Mouse (Mus musculus) neural tube, embryonic 11.5 days (tissue): ENCODE data around the gene 1810043G02Rik. TPM values are rescaled to one million over a fixed set of nuclear protein-coding genes. Genes with fewer than 3 reads are reported as not detected.

Source experiments
- ATAC-seq: fragments of 200-750 bp; cut with Nextera tagmentation; 2 replicates; pipeline ENCODE4 v1.8.0; 2017; ENCODE audit warnings: moderate number of reproducible peaks, mild to moderate bottlenecking, moderate TSS enrichment, moderate library complexity; ENCODE audit not compliant: insufficient read depth, low FRiP score, low TSS enrichment
- DNase-seq: peaks from one replicate; pipeline ENCODE4 v3.0.0-alpha.2; 2015; ENCODE audit warnings: low spot score
- H3K27ac ChIP-seq: fragments of 300-500 bp; sonication (generic); 2 replicates; pipeline ENCODE4 v1.5.1; 2014; ENCODE audit warnings: low read depth, mild to moderate bottlenecking, low read length
- H3K27me3 ChIP-seq: fragments of 300-500 bp; sonication (generic); 2 replicates; pipeline ENCODE4 v1.6.1; 2014; ENCODE audit warnings: mild to moderate bottlenecking, low read length, mixed read lengths; ENCODE audit not compliant: control insufficient read depth, insufficient read depth
- H3K36me3 ChIP-seq: fragments of 300-500 bp; sonication (generic); 2 replicates; pipeline ENCODE4 v1.6.1; 2014; ENCODE audit warnings: mild to moderate bottlenecking, low read length, moderate library complexity, mixed read lengths; ENCODE audit not compliant: control insufficient read depth, insufficient read depth
- H3K4me1 ChIP-seq: fragments of 300-500 bp; sonication (generic); 2 replicates; pipeline ENCODE4 v1.6.1; 2014; ENCODE audit warnings: low read length, mixed read lengths; ENCODE audit not compliant: control insufficient read depth, insufficient read depth
- H3K4me2 ChIP-seq: fragments of 300-500 bp; sonication (generic); 2 replicates; pipeline ENCODE4 v1.6.1; 2014; ENCODE audit warnings: low read depth, mild to moderate bottlenecking, moderate library complexity
- H3K4me3 ChIP-seq: fragments of 300-500 bp; sonication (generic); 2 replicates; pipeline ENCODE4 v1.5.1; 2014; ENCODE audit warnings: low read depth, low read length
- H3K9ac ChIP-seq: fragments of 300-500 bp; sonication (generic); 2 replicates; pipeline ENCODE4 v1.6.1; 2014; ENCODE audit warnings: mild to moderate bottlenecking, low read length
- H3K9me3 ChIP-seq: fragments of 300-500 bp; sonication (generic); 2 replicates; pipeline ENCODE4 v1.6.1; 2016; ENCODE audit warnings: low read length; ENCODE audit not compliant: control insufficient read depth
- WGBS: fragments of 180-500 bp; shearing (Covaris S2); extraction: QIAGEN DNeasy Blood & Tissue Kit; methylation state at CpG from one replicate; pipeline ENCODE4 v1.1.7; 2014; 5-methylcytosine and 5-hydroxymethylcytosine counted together
- polyA plus RNA-seq: library from polyadenylated mRNA; unstranded; fragments of >200 nt; fragmentation: Nextera tagmentation; extraction: Ambion mirVana; gene quantifications from 2 replicates; pipeline ENCODE4 v1.2.1, GENCODE M21; 2014

The 1810043G02Rik gene
- polyA plus RNA-seq, 1 experiment from 2014 or later: 42.5 TPM

- no peak for ATAC-seq
- DNase-seq: no peak
- Histone ChIP-seq H3K27ac (no peak overlapping the region), H3K4me1 (no peaks in the 10 kb centered on the region), H3K36me3 (peaks cover 29% of the 10 kb centered on the region), H3K4me3 (no peak overlapping the region), H3K9me3 (no peaks in the 10 kb centered on the region), H3K27me3 (no peaks in the 10 kb centered on the region), H3K9ac (no peak overlapping the region), H3K4me2 (no peak overlapping the region)
- 91% methylated on average over 3 of the region's 3 CpGs for WGBS
Observed at GRCm38 (mm10) chr10:77995639-77996038, 17.3 kb downstream of the 1810043G02Rik start.

- Histone ChIP-seq H3K4me3 (no peak overlapping the region), H3K27ac (no peak overlapping the region), H3K4me2 (no peak overlapping the region), H3K9ac (no peak overlapping the region), H3K36me3 (peaks cover 18% of the 10 kb centered on the region), H3K27me3 (no peaks in the 10 kb centered on the region), H3K4me1 (no peaks in the 10 kb centered on the region), H3K9me3 (no peaks in the 10 kb centered on the region)
- WGBS: 97% methylated on average over 5 of the region's 5 CpGs
- DNase-seq (no peak), ATAC-seq (no peak)
Observed at GRCm38 (mm10) chr10:78000200-78000599, 21.9 kb downstream of the 1810043G02Rik start.

GRCm38 (mm10) chr10:78001796-78002195, 23.5 kb downstream of the 1810043G02Rik start:
- no peaks in the 10 kb centered on the region for H3K27me3 ChIP-seq
- H3K36me3 ChIP-seq: peaks cover 18% of the 10 kb centered on the region
- 89% methylated on average over 11 of the region's 11 CpGs for WGBS
- H3K4me2 ChIP-seq: no peak overlapping the region
- H3K9me3 ChIP-seq: no peaks in the 10 kb centered on the region
- ATAC-seq (no peak), DNase-seq (no peak)
- H3K4me1 ChIP-seq: no peaks in the 10 kb centered on the region; the same call in none of the 2 replicates
- no peak overlapping the region for H3K27ac ChIP-seq
- H3K4me3 ChIP-seq: no peak overlapping the region
- no peak overlapping the region for H3K9ac ChIP-seq

GRCm38 (mm10) chr10:78002316-78002715, 24.0 kb downstream of the 1810043G02Rik start:
- peaks cover 18% of the 10 kb centered on the region for H3K36me3 ChIP-seq
- 94% methylated on average over 2 of the region's 2 CpGs for WGBS

GRCm38 (mm10) chr10:78004479-78005100, 26.3 kb downstream of the 1810043G02Rik start:
- Histone ChIP-seq H3K27me3 (no peaks in the 10 kb centered on the region), H3K4me2 (no peak overlapping the region), H3K36me3 (peaks cover 11% of the 10 kb centered on the region), H3K4me3 (no peak overlapping the region), H3K4me1 (peaks cover 15% of the 10 kb centered on the region), H3K9me3 (no peaks in the 10 kb centered on the region), H3K27ac (no peak overlapping the region), H3K9ac (no peak overlapping the region)
- DNase-seq (no peak), ATAC-seq (no peak)
- 82% methylated on average over 3 of the region's 3 CpGs for WGBS

More at GRCm38 (mm10) chr10:78002316-78002715, 24.0 kb downstream of the 1810043G02Rik start:
- Histone ChIP-seq H3K9me3 (no peaks in the 10 kb centered on the region), H3K27me3 (no peaks in the 10 kb centered on the region), H3K4me1 (no peaks in the 10 kb centered on the region; the same call in none of the 2 replicates), H3K27ac (no peak overlapping the region), H3K4me3 (no peak overlapping the region), H3K4me2 (no peak overlapping the region), H3K9ac (no peak overlapping the region)
- DNase-seq (no peak), ATAC-seq (no peak)

- WGBS: 95% methylated on average over 4 of the region's 4 CpGs
Observed at GRCm38 (mm10) chr10:78005791-78006438, 27.6 kb downstream of the 1810043G02Rik start.

GRCm38 (mm10) chr10:78007203-78007602, 28.9 kb downstream of the 1810043G02Rik start:
- H3K9me3 ChIP-seq: no peaks in the 10 kb centered on the region
- ATAC-seq (no peak), DNase-seq (no peak)
- H3K4me3 ChIP-seq: no peak overlapping the region; the same call in 1 of the 2 replicates
- WGBS: 37% methylated on average over 7 of the region's 7 CpGs
- H3K27me3 ChIP-seq: no peaks in the 10 kb centered on the region
- peak overlapping the region; percentile 19; the same call in 1 of the 2 replicates for H3K4me2 ChIP-seq
- H3K36me3 ChIP-seq: no peaks in the 10 kb centered on the region; the same call in 1 of the 2 replicates
- peak overlapping the region; percentile 33 for H3K9ac ChIP-seq
- H3K27ac ChIP-seq: no peak overlapping the region
- H3K4me1 ChIP-seq: peaks cover 15% of the 10 kb centered on the region

More at GRCm38 (mm10) chr10:78005791-78006438, 27.6 kb downstream of the 1810043G02Rik start:
- Histone ChIP-seq H3K27ac (no peak overlapping the region), H3K27me3 (no peaks in the 10 kb centered on the region), H3K4me3 (no peak overlapping the region), H3K9ac (no peak overlapping the region), H3K36me3 (peaks cover under 1% of the 10 kb centered on the region), H3K9me3 (no peaks in the 10 kb centered on the region), H3K4me2 (no peak overlapping the region), H3K4me1 (peaks cover 15% of the 10 kb centered on the region)
- DNase-seq (no peak), ATAC-seq (no peak)

GRCm38 (mm10) chr10:78008169-78008568, 29.8 kb downstream of the 1810043G02Rik start:
- Histone ChIP-seq H3K9ac (peak overlapping the region; percentile 84), H3K36me3 (no peaks in the 10 kb centered on the region; the same call in 1 of the 2 replicates), H3K27me3 (no peaks in the 10 kb centered on the region), H3K9me3 (no peaks in the 10 kb centered on the region), H3K4me2 (peak overlapping the region; percentile 81), H3K27ac (no peak overlapping the region), H3K4me3 (0 out of 2 replicates have a peak overlapping the region, but pooled peaks have one; percentile 6), H3K4me1 (peaks cover 15% of the 10 kb centered on the region)
- 80% methylated on average over 3 of the region's 3 CpGs for WGBS
- ATAC-seq (no peak), DNase-seq (no peak)
